Mouse (Mus musculus) ovary, postnatal 36 days (tissue): ENCODE results near the gene Sfxn1.
A peak's percentile ranks its signal among the peaks of the same experiment; 100 is the strongest.

Source experiments
- DNase-seq: peaks from one replicate; pipeline ENCODE4 v3.0.0; 2022; ENCODE audit warnings: low spot score, mixed read lengths

The Sfxn1 gene

DNA sequence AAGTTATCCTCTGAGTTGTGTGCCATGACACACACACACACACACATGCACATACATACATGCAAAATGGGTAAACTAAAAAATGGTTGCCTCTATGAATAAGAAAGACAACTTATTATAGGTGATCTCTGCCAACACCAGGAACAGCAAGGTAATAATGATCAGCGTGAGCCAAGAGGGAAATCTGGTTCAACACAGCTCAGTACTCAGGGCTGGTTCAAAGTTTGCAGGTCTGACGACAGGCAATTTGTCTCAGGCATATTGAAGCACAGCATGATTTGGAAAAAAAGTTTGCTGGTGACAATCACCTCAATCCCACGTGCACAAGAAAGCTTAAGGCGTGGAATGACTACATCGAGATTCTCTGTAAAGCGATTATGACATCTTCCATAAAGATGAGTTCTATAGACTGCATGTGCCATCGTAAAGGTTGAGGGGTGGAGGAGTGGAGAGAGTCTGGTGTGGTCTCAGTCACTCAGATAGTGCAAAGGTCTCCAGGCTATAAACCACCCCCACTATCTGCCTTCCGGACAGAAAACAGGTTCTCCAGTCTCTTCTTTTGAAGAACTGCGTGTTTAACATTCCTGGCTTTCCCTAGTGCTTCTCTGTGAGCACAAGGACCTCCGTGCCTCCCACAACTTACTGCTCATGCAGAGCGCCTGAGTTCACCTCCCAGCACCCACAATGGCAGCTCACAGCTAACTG, 6.0 kb downstream of the Sfxn1 start:
- DNase-seq, result no peak

- DNase-seq, result no peak
Measured at GRCm38 (mm10) chr13:54079782-54080759, 8.4 kb downstream of the Sfxn1 start.

GRCm38 (mm10) chr13:54080785-54081184, 9.1 kb downstream of the Sfxn1 start:
- DNase-seq, result no peak

- no peak for DNase-seq
Measured at GRCm38 (mm10) chr13:54082946-54083345, 11.3 kb downstream of the Sfxn1 start.

DNA sequence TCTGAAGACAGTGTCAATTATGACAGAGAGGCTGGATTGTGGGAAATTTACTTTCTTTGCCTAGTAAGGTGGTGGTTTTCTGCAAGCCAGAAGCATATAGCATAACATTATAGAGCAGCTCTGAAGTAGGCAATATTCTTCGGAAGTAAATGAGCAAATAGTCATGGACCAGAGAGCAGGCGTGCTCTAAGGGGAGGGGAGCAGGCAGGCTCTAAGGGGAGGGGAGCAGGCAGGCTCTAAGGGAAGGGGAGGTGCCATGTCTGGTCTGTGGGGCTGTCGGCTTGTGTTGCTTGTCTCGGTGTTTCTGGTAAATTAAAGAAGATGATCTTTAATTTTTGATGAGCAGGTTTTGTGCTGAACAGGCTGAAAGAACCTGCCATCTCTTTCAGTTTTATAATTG, 12.5 kb downstream of the Sfxn1 start:
- DNase-seq, result no peak

DNA sequence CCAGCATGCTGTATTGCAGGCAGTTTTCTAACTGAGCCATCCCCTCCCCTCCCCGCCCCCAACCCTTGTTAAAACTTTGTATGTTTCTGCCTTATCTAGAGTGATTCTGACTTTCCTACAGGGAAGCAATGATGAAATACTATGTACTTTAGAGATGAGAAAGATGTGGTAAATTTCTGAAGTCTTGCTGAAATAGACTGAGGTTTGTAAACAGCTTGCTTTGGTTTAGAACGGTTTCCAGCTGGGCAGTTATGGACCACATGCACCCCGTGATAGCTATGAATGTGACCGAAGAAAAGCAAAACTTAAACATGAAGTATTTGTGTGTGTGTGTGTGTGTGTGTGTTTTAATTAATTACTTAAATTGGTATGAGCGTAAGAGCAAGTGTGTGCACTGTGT, 13.2 kb downstream of the Sfxn1 start:
- DNase-seq, result no peak

GRCm38 (mm10) chr13:54085266-54085665, 13.6 kb downstream of the Sfxn1 start:
- DNase-seq, result no peak

- no peak for DNase-seq
Measured at GRCm38 (mm10) chr13:54091719-54092118, 20.1 kb downstream of the Sfxn1 start.

DNA sequence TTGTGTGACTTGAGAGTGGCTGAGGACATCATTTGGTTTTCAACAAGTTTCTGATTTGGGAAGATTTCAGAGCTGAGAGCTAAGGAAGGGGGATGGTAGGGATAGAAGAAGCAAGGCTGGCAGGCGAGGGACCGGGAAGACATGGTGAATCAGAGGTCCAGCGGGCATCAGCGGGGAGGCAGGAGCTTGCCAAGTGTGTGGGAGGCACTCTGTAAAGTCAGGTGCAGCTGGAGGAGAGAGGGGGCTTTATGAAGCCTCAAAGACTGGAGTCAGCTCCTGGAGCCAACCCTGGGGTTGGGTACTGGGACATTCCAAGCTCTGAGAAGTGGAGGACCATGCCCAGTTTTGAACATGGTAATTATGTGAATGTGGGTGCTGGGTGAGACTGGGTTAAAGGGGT, 22.7 kb downstream of the Sfxn1 start:
- no peak for DNase-seq

GRCm38 (mm10) chr13:54094963-54095362, 23.3 kb downstream of the Sfxn1 start:
- DNase-seq, result no peak

GRCm38 (mm10) chr13:54095721-54096120, 24.1 kb downstream of the Sfxn1 start:
- no peak for DNase-seq

DNA sequence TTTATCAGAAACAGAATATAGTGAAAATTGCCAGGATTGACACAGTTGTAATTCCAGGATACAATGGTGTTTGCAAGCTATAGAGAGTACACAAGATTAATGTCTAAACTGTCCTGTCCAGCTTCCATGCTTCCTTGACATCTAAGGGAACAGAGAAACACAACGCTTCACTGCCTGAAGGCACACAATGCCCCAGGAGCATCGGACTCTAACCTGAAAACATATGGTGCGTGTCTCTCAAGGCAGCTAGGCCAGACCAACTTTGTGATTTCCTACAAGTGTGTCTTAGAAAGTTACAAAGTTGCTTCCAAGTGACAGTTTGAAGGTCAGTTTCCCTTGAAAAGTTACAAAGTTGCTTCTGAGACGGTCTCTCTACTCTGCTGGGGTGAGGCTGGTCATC, 25.6 kb downstream of the Sfxn1 start:
- no peak for DNase-seq

GRCm38 (mm10) chr13:54097797-54098196, 26.1 kb downstream of the Sfxn1 start:
- DNase-seq, result no peak

DNA sequence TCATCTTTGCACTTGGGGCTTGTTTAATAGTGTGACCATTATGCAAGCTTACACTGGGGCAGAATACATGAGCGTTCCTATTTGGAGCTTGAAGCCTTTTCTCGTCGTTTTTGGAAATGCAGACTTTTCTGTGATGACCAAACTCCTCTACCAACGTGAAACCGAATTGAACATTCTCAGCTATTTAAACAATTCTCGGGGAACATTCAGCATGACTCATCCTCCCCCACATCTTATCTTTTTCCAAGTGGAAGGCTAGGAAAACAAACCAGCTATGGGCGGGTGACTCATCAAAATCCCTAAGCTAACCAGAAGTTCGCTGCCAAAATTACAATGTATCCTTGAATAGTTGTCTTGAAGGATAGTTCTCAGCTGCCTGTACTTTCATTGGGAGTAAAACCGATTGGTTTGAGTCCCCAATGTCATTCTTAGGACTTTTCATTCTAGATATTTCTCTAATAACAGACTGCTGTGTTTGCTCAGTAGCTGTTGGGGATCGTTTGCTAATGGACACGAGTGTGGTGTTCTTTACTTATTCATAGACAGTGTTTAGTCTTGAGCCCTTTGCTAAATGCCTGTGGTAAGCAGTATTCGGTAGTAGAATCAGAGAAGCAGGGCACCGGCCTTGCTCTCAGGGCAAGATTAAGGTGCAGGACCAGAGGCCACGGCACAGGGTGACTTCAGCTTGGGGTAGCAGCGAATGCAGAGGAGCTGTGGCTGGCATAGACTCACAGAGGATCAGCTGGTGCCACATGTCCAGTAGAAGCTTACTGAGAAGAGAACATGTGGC, 29.6 kb downstream of the Sfxn1 start:
- no peak for DNase-seq

DNA sequence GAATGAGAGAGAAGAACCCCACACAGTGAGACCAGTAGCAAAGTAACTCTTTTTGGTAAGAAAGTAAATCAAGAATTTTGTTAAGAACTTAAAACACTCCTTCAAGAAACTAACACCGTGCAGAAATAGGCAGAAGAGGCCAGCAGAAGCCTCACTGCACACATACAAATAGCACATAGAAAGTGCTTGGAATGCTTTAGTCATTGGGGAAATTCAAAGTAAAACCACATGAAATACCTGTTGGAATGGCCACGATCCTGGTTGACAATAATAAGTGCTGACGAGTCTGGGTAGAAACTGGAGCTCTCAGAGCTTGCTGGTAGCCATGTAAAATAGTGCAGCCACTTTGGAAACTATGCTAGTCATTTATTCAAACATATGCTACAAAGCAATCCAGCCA, 30.4 kb downstream of the Sfxn1 start:
- no peak for DNase-seq

- no peak for DNase-seq
Measured at GRCm38 (mm10) chr13:54103271-54103670, 31.6 kb downstream of the Sfxn1 start.

GRCm38 (mm10) chr13:54103866-54104265, 32.2 kb downstream of the Sfxn1 start:
- no peak for DNase-seq

GRCm38 (mm10) chr13:54113819-54114550, 42.3 kb downstream of the Sfxn1 start:
- peak; percentile 70 for DNase-seq

- DNase-seq, result no peak
Measured at GRCm38 (mm10) chr13:54114931-54115330, 43.3 kb downstream of the Sfxn1 start.

DNA sequence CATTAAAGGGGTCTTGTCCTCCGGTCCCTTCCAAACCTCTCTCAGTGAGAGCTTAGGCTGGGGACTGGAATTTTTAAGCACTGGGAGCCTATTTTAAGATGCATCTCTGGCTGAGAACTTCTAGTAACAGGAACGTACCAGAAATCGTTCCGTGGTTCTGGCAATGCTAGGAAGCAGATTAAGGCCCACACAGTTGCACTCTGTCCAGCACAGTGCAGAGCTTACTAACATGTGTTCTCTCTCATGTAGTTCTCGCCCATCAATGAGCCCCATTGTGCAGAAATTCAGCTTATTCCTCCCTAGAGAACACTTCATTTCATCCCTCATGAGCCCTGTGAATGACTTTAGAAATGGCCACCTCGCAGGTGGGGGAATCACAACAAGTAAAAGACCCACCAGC, 44.1 kb downstream of the Sfxn1 start:
- no peak for DNase-seq

- no peak for DNase-seq
Measured at GRCm38 (mm10) chr13:54118355-54118754, 46.7 kb downstream of the Sfxn1 start.
